Mouse (Mus musculus) adrenal gland, postnatal 36 days (tissue): ENCODE results near the gene 9530077C05Rik. TPM values are rescaled to one million over a fixed set of nuclear protein-coding genes. Genes with fewer than 3 reads are reported as not detected.
"Not testable (repeated sequence)": the region's sequence is repeated elsewhere in the genome, so short reads cannot be mapped to it uniquely, and the experiment has no call there.

ENCODE experiments used
- DNase-seq, 2 experiments: peaks; one replicate each; pipeline ENCODE4 v3.0.0; 2021; ENCODE audit warnings: mixed read lengths in 1 of 2
- total RNA-seq, 2 experiments: library from RNA; stranded (reverse); gene quantifications; 2 replicates each; pipeline ENCODE4 v1.2.3; 2021

Gene 9530077C05Rik
- total RNA-seq, 2 experiments from 2014 or later: 6.6 TPM

GRCm38 (mm10) chr9:22419877-22420276, 8.6 kb downstream of the 9530077C05Rik start:
- DNase-seq: no peak

GRCm38 (mm10) chr9:22420491-22420890, 9.2 kb downstream of the 9530077C05Rik start:
- DNase-seq: no peak

- DNase-seq: peak; percentile 10 to 32
Observed at GRCm38 (mm10) chr9:22422559-22422958, 11.2 kb downstream of the 9530077C05Rik start.

- DNase-seq: no peak
Observed at GRCm38 (mm10) chr9:22423507-22423906, 12.2 kb downstream of the 9530077C05Rik start.

GRCm38 (mm10) chr9:22424196-22424595, 12.9 kb downstream of the 9530077C05Rik start:
- DNase-seq: peak; percentile 26 to 38

GRCm38 (mm10) chr9:22424719-22425118, 13.4 kb downstream of the 9530077C05Rik start:
- no peak for DNase-seq

- no peak for DNase-seq
Observed at GRCm38 (mm10) chr9:22428028-22428665, 16.8 kb downstream of the 9530077C05Rik start.

- DNase-seq: no peak
Observed at GRCm38 (mm10) chr9:22428666-22429410, 17.5 kb downstream of the 9530077C05Rik start.

GRCm38 (mm10) chr9:22429533-22430241, 18.4 kb downstream of the 9530077C05Rik start:
- DNase-seq: peak; percentile 7 to 15

- DNase-seq: no peak
Observed at GRCm38 (mm10) chr9:22430315-22430840, 19.1 kb downstream of the 9530077C05Rik start.

- no peak for DNase-seq
Observed at GRCm38 (mm10) chr9:22433221-22433620, 21.9 kb downstream of the 9530077C05Rik start.

GRCm38 (mm10) chr9:22434101-22434500, 22.8 kb downstream of the 9530077C05Rik start:
- DNase-seq: no peak

- DNase-seq: no peak
Observed at GRCm38 (mm10) chr9:22438826-22439225, 27.5 kb downstream of the 9530077C05Rik start.

GRCm38 (mm10) chr9:22443157-22443556, 31.8 kb downstream of the 9530077C05Rik start:
- DNase-seq: no peak

GRCm38 (mm10) chr9:22445123-22445522, 33.8 kb downstream of the 9530077C05Rik start:
- DNase-seq: no peak

GRCm38 (mm10) chr9:22447213-22447612, 35.9 kb downstream of the 9530077C05Rik start:
- peak; percentile 28 to 37 for DNase-seq

- peak; percentile 12 to 29 for DNase-seq
Observed at GRCm38 (mm10) chr9:22448420-22448819, 37.1 kb downstream of the 9530077C05Rik start.

- DNase-seq: peak in 1 of 2 experiments; percentile 16
Observed at GRCm38 (mm10) chr9:22449209-22449608, 37.9 kb downstream of the 9530077C05Rik start.

- no peak for DNase-seq
Observed at GRCm38 (mm10) chr9:22452697-22453096, 41.4 kb downstream of the 9530077C05Rik start.

- no peak for DNase-seq
Observed at GRCm38 (mm10) chr9:22453501-22453924, 42.2 kb downstream of the 9530077C05Rik start.

GRCm38 (mm10) chr9:22453990-22454389, 42.7 kb downstream of the 9530077C05Rik start, which contains the start of gene Gm17545:
Gene Gm17545, plus strand, starts transcription at chr9:22454290.
- DNase-seq: not testable (repeated sequence)

GRCm38 (mm10) chr9:22455041-22455440, 43.7 kb downstream of the 9530077C05Rik start:
- no peak for DNase-seq
